Mouse (Mus musculus) lung, adult 2 months (tissue): ENCODE measurements around the gene Gm16867. TPM values are rescaled to one million over a fixed set of nuclear protein-coding genes. Genes with fewer than 3 reads are reported as not detected.
"Not testable (repeated sequence)": the region's sequence is repeated elsewhere in the genome, so short reads cannot be mapped to it uniquely, and the experiment has no call there.

Experiments used
- DNase-seq: peaks from one replicate; pipeline ENCODE4 v3.0.0; 2022
- H3K4me1 ChIP-seq: fragments of 200-500 bp; 2 replicates; pipeline ENCODE4 v1.6.1; 2011; ENCODE audit warnings: low read length; ENCODE audit not compliant: control insufficient read depth, insufficient read depth
- H3K4me3 ChIP-seq: fragments of 200-500 bp; replicated peaks from 2 replicates; pipeline ENCODE3; 2011; ENCODE audit warnings: low read depth, mild to moderate bottlenecking, control low read depth, low read length; ENCODE audit errors: extremely low read depth
- WGBS: fragments of 180-500 bp; shearing (Covaris S2); methylation state at CpG from one replicate; pipeline ENCODE4 v1.1.7; 2018; 5-methylcytosine and 5-hydroxymethylcytosine counted together
- polyA plus RNA-seq: library from polyadenylated mRNA; depleted of rRNA; stranded (reverse); fragments of >200 nt; gene quantifications from 2 replicates; pipeline ENCODE4 v1.2.3, GENCODE M21; 2012; rRNA removed

Gm16867 gene
- 6.5 and 23.8 TPM in 2 replicates for polyA plus RNA-seq

DNA sequence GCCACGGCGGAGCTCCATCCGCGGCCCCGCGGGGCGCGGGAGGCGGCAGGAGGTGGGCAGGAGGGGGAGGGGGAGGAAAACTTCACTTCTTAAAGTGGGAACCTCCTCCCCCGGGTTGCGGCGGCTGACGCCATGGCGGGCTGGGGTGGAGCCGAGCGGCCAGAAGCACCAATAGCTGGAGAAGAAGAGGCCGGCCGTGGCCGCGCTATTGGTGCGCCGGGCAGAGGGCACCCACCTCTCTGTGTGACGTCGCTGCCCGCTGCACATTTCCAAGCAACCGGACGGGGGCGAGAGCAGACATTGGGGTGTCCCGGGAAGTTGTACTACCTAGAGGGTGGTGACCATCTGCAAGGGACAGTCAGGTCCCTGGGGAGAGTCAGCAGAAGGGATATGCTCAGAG lies at the start of gene Gm16867:
TSS of gene Gm16867 (minus strand) at position 189 of the 400 bp plus-strand sequence.
- no CpG with 5 or more reads among the region's 29 CpGs for WGBS
- not testable (repeated sequence) for DNase-seq, H3K4me3 ChIP-seq, H3K4me1 ChIP-seq

DNA sequence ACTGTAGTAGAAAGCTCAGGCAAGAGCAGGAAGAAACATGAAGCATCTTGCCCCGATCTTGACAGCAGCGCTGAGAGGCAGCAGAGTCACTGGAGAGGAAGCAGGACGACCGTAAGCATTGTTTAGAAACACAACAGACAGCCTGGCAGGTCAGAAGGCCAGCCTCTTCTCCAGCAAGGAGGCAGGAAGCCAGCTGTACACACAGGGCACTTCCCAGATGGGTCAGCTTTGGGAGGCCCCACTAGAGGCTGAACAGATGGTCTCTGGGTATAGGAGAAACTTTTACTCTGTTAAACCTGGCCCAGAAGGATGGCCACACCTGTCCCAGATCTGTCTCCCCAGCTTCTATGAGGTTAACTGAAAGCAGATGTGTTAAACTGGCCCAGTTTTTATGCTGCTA lies 44.1 kb upstream of the Gm16867 start:
- DNase-seq, H3K4me1 ChIP-seq, H3K4me3 ChIP-seq: not testable (repeated sequence)
- no CpG with 5 or more reads among the region's 4 CpGs for WGBS

DNA sequence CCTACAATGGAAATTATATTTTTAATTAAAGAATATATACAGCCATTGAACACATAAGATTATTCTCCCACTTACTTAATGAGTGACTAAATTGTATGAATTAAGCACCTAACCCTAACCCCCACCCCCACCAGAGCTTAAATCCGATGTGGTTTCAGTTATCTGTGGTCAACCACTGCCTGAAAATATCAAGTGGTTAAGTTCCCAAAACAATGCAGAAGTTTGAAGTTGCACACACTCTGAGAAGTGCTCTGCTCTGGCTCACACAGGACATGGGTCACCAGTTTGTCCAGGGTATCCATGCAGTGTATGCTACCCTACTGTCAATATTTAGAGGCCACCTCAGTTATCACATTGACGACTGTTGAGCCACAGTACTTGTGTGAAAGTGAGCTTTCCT lies 41.9 kb upstream of the Gm16867 start:
- H3K4me1 ChIP-seq, H3K4me3 ChIP-seq, DNase-seq: not testable (repeated sequence)
- WGBS = no CpG with 5 or more reads among the region's 2 CpGs

DNA sequence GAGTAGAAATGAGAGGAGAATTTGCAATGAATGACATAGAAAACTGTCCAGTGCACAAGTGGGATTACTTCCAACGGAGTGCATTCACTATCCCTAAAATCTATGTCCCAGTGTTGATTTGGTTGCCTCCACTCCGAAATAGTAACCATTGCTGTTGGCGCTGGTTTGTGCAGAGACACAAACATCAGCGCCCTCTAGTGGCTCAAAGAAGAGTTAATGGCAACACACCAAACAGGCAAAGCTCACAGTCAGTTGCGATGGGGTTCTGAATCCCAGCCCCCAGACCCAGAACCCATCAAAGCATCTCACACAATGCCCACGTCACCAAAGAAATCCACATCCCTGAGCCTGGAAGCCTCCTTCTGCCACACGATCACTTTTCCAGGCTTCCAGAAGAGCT lies 40.9 kb upstream of the Gm16867 start:
- not testable (repeated sequence) for H3K4me3 ChIP-seq, H3K4me1 ChIP-seq, DNase-seq
- no CpG with 5 or more reads among the region's 7 CpGs for WGBS

DNA sequence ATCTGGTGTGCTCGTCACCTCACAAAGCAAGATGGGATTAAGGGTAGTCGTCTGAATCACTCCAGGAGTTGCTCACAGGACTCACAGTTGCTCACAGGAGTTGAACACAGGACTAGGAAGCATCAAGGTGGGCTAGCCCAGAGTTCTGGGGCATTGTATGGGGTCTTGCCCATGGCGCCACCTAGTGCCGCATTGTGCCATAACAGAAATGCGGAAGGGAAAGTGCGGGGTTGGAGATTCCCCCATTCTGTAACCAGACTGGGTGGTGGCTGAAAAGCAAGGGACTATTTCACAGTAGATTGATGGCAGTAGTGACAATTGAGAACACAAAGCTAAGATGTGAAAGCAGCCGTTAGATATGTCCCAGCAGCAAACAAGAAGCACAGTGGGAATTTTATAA lies 39.5 kb upstream of the Gm16867 start:
- not testable (repeated sequence) for DNase-seq, H3K4me1 ChIP-seq, H3K4me3 ChIP-seq
- no CpG with 5 or more reads among the region's 7 CpGs for WGBS

DNA sequence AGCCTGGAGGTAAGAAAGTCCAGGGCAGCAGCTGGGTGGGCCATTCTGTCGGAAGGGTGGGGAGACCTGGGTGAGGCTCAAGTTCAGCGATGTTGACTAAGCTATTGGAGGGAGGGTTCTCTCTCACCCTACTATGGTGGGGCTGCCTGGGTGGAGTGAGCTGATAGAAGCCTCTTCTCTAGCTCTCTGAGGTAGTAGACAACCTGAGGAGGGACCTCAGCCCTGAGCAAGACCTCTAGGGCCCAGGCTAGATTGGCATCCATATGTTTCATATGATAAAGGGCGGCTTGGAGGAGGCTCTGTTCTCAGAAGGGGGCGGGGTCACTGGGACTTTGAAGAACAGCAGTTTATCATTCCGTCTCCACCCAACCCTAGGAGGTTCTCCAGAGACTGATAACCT lies 37.0 kb upstream of the Gm16867 start:
- H3K4me1 ChIP-seq, DNase-seq, H3K4me3 ChIP-seq: not testable (repeated sequence)
- WGBS = no CpG with 5 or more reads among the region's 5 CpGs

DNA sequence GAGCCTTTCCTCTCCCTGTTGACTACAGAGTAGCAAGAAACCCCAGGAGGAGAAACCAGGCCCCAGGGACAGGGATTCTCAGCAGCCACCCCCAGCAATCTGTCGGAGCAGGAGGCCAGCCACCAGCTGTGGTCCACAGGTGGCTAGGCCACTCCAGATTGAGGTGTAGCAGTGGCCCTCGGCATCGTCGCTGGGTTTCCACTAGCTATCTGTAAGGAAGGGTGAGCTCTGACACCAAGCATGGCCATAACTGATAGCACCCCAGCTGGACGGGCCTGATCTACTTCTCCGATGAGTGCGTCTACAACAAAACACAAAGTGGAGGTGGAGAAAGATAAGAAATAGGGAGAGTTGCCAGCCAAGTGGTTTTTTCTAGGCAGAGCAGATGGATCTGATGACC lies 33.4 kb upstream of the Gm16867 start:
- not testable (repeated sequence) for H3K4me1 ChIP-seq, H3K4me3 ChIP-seq, DNase-seq
- no CpG with 5 or more reads among the region's 7 CpGs for WGBS

DNA sequence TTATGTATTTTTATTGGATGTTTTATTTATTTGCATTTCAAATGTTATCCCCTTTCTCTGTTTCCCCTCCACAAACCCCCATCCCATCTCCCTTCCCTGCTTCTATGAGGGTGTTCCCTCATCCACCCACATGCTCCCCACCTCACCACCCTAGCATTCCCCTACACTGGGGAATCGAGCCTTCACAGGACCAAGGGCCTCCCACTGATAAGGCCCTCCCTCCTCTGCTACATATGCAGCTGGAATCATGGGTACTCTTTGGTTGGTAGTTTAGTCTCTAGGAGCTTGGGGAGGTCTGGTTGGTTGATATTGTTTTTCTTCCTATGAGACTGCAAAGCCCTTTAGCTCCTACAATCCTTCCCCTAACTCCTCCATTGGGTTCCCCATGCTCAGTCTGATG lies 23.0 kb upstream of the Gm16867 start:
- no CpG with 5 or more reads among the region's 1 CpGs for WGBS
- DNase-seq, H3K4me1 ChIP-seq, H3K4me3 ChIP-seq: not testable (repeated sequence)

DNA sequence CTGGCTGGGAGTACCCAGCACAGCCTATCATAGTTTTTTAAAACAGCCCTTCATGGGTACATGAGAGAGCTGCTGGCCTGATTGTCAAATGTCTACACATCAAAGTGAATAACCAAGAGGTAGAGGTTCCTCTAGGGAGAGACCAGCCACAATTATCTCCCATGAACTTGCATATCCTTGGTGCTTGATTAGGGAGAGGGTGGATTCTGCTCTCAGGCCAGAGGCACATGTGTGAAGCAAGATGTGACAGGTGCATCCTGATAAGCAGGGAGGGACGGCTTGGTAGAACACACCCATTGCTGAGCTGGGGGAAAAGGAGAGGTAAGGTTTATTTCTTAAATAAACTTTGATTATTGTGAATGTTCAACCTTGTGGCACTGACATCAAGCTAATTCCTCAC lies 19.8 kb upstream of the Gm16867 start:
- not testable (repeated sequence) for H3K4me3 ChIP-seq, H3K4me1 ChIP-seq, DNase-seq
- WGBS = no CpG with 5 or more reads among the region's 1 CpGs

DNA sequence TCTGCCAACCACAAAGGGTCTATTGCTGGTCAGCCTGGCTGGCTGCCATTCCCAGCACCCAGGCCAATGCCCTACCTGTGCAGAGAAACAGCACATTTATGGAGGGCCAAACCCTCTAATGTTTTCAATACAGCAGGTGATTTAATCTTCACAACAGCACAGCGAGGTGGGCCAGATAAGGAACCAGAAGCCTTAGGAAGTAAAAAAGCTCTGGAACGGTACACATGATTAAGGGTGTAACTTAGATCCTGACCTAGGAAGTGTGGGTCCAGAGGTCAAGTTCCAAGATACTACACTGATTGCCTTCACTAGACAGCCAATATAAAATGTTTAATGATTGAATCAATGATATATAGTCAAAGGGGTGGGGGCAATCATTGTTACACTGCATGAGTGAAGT lies 17.6 kb upstream of the Gm16867 start:
- DNase-seq, H3K4me1 ChIP-seq, H3K4me3 ChIP-seq: not testable (repeated sequence)
- WGBS = no CpG with 5 or more reads among the region's 2 CpGs

DNA sequence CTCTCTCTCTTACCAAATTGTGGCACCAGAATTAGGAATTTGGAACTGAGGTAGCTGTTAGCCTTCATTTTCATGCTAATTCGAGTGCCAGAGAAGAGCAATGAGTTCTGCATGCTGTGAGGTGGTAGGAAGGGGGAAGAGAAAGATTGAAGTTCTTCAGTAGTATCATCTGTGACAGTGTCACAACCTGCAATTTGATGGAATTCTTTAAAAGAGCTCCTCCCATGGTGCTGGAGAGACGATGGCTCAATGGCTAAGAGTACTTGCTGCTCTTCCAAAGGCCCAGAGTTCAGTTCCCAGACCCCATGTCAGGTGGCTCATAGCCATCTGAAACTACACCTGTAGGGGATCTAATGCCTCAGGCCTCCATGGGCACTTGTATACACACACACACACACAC lies 9.3 kb upstream of the Gm16867 start, which contains the start of gene Gm27179:
TSS of gene Gm27179 (minus strand) at position 101 of the 400 bp plus-strand sequence.
- H3K4me1 ChIP-seq, DNase-seq, H3K4me3 ChIP-seq: not testable (repeated sequence)
- no CpG with 5 or more reads among the region's 2 CpGs for WGBS

DNA sequence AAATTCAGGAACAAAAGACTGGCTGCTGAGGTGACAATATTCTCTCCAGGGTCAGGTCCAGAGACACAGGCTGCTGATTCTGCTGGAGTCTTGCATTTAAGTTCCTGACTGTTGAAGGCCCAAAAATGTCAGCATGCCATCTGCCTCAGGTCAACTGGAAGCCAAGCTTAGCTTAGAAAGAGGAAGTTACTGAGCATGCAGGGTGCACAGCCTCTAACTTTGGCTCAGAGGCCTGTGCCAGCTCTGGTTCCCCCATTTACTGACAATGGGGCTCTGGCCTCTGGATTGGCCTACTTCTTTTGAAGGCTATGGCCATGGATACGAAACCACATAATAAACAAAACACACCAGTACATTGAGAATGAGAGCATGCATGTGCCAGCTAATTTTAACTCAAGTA lies 3.8 kb upstream of the Gm16867 start:
- WGBS = no CpG with 5 or more reads among the region's 1 CpGs

DNA sequence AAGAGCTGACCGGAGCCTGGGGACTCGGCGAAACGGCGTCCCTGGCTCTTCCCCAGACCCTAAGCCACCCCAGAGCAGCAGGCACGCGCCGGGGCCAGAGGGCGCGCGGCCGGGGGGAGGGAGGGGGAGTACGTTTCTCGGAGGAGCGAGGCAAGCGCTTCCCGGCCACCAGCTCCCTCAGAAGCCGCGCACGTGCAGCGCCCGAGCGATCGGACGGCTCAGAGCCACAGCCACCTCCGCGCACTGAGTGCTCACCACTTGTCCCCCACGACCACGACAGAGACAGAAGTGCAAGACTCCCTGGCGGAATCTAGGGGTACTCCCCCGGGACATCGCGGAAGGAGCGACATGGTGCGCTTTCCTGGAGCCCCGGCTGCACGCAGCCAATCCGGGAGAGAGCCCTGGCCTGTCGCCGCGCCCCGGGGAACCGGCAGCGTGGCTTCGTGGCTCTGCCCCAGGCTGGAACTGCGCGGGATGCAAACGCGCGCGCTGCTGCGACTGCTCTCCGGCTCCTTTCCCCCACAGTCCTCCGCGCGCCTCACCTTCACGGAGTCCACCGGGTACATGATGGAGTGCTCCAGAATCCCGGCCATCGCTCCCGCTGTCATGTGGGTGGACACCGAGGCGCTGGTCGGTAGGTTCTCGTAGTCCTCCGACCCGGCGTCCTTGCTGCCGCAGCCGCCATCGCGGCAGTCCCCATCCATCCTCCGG lies 567 bp downstream of the Gm16867 start:
- H3K4me3 ChIP-seq = not testable (repeated sequence)
- WGBS = no CpG with 5 or more reads among the region's 73 CpGs

More for the DNA sequence above, 3.8 kb upstream of the Gm16867 start:
- DNase-seq, H3K4me3 ChIP-seq, H3K4me1 ChIP-seq: not testable (repeated sequence)

DNA sequence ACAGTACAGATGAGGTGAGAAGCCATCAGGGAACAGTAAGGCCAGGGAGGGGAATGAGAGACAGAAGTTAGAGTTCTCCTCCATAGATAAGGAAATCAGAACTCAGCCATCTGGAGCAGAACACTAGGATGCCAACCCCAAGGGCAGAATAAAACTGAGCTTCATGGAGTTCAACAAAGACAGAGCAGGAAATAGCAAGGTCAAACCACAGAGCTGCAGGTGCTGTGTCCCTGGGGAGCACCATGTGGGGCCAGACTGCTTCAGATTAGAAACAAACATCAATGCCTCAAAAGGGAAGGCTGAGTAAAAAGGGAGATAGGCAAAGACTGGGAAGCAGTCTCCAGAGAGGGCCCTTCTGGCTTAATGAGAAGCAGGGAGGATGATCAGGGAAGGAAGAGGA lies 6.9 kb downstream of the Gm16867 start:
- H3K4me1 ChIP-seq, H3K4me3 ChIP-seq, DNase-seq: not testable (repeated sequence)

More for the DNA sequence above, 567 bp downstream of the Gm16867 start:
- H3K4me1 ChIP-seq, DNase-seq: not testable (repeated sequence)

DNA sequence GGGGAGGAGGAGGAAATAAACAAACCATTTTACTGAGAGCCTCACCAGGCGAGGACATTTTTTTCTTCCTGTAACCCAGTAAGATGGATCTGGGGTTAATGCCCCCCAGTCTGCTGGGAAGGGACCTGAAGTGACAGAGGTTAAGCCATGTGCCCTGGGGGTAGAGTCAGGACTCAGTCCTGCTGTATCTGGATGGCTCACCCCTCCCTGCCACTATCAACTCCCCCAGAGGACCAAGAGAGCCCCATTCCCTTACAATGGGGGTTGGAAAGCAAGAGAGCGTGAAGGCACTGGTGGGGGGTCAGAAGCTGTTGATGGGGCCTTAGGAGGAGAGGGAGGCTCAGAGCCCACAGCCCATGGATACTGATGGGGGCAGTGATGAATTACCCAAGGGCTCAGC lies 8.2 kb downstream of the Gm16867 start:
- DNase-seq, H3K4me1 ChIP-seq, H3K4me3 ChIP-seq: not testable (repeated sequence)
- WGBS = no CpG with 5 or more reads among the region's 2 CpGs

DNA sequence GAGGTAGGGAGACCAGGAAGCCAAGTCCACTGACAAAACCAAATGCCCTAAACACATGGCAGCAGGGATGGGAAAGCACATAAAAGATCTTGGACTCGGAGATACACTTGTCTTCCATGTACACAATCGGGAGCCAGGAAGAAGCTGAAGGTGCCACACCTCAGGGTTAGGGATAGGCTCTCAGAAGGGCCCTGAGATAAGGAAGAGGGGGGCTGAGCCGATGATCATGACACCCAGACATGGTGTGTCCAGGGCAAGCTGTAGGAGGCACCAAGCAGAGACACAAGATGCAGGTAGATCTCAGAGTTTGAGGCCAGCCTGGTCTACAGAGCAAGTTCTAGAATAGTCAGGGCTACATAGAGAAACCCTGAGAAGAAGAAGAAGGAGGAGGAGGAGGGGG lies 8.6 kb downstream of the Gm16867 start:
- not testable (repeated sequence) for H3K4me1 ChIP-seq, DNase-seq, H3K4me3 ChIP-seq
- WGBS = no CpG with 5 or more reads among the region's 3 CpGs
